Mouse (Mus musculus) MEL (cell line): ENCODE data around the gene Nt5dc2. TPM values are rescaled to one million over a fixed set of nuclear protein-coding genes. Genes with fewer than 3 reads are reported as not detected.

Experiments used
- DNase-seq: peaks from one replicate; pipeline ENCODE4 v3.0.0; 2011; ENCODE audit warnings: low read depth, low spot score
- H3K27ac ChIP-seq: 2 replicates; pipeline ENCODE4 v1.5.1; 2012; ENCODE audit warnings: low read depth, mild to moderate bottlenecking, control low read depth, low read length, moderate library complexity; ENCODE audit not compliant: control insufficient read depth
- H3K27me3 ChIP-seq, 2 experiments: fragments of 150-350 bp in 1 of 2; sonication (generic) in 1 of 2; 2 replicates each; pipeline ENCODE4 v1.6.1; 2012; ENCODE audit warnings: low read length in 2 of 2, mild to moderate bottlenecking in 2 of 2, improper control_type of control experiment in 1 of 2, moderate library complexity in 1 of 2; ENCODE audit not compliant: insufficient read depth in 2 of 2, control insufficient read depth in 1 of 2
- H3K36me3 ChIP-seq, 2 experiments: 2 replicates each; pipeline ENCODE4 v1.6.1; 2012 to 2014; ENCODE audit warnings: low read length in 2 of 2, improper control_type of control experiment in 1 of 2, inconsistent platforms in 1 of 2, mild to moderate bottlenecking in 1 of 2; ENCODE audit not compliant: insufficient read depth in 2 of 2, control insufficient read depth in 1 of 2
- H3K4me1 ChIP-seq, 2 experiments: fragments of 150-350 bp in 1 of 2; sonication (generic) in 1 of 2; 2 replicates each; pipeline ENCODE4 v1.6.1; 2012; ENCODE audit warnings: low read length in 2 of 2, improper control_type of control experiment in 1 of 2, mild to moderate bottlenecking in 1 of 2; ENCODE audit not compliant: insufficient read depth in 2 of 2, control insufficient read depth in 1 of 2
- H3K4me3 ChIP-seq, 2 experiments: fragments of 150-350 bp in 1 of 2; sonication (generic) in 1 of 2; 2 replicates each; pipeline ENCODE4 v1.5.1; 2012; ENCODE audit warnings: low read depth in 2 of 2, low read length in 2 of 2, mild to moderate bottlenecking in 2 of 2, moderate library complexity in 2 of 2, control low read depth in 1 of 2, improper control_type of control experiment in 1 of 2; ENCODE audit not compliant: control insufficient read depth in 1 of 2, insufficient read depth in 1 of 2
- H3K79me2 ChIP-seq: 2 replicates; pipeline ENCODE4 v1.6.1; 2012; ENCODE audit warnings: mild to moderate bottlenecking, low read length, moderate library complexity; ENCODE audit not compliant: control insufficient read depth, poor library complexity, insufficient read depth
- H3K9ac ChIP-seq: 2 replicates; pipeline ENCODE4 v1.6.1; 2012; ENCODE audit warnings: low read depth, mild to moderate bottlenecking, control low read depth, low read length, moderate library complexity; ENCODE audit not compliant: control insufficient read depth, poor library complexity, severe bottlenecking
- H3K9me3 ChIP-seq: fragments of 150-350 bp; sonication (generic); replicated peaks from 2 replicates; pipeline ENCODE4 v1.6.1; 2012; ENCODE audit warnings: mild to moderate bottlenecking, low read length, improper control_type of control experiment, moderate library complexity; ENCODE audit not compliant: insufficient read depth
- CHD1 ChIP-seq: IDR thresholded peaks from 2 replicates; pipeline ENCODE4 v1.6.1; 2012; ENCODE audit warnings: low read depth, mild to moderate bottlenecking, inconsistent platforms, low read length, improper control_type of control experiment
- CHD2 ChIP-seq: IDR thresholded peaks from 2 replicates; pipeline ENCODE4 v1.6.1; 2011; ENCODE audit warnings: low read length, improper control_type of control experiment
- CTCF ChIP-seq, 3 experiments: IDR thresholded peaks in 2 of 3; conservative IDR thresholded peaks in 1 of 3; 2 replicates each; pipeline ENCODE4 v1.5.1; 2011 to 2012; ENCODE audit warnings: low read length in 3 of 3, low read depth in 2 of 3, mild to moderate bottlenecking in 2 of 3, improper control_type of control experiment in 1 of 3, inconsistent platforms in 1 of 3, mixed read lengths in 1 of 3, moderate library complexity in 1 of 3; ENCODE audit not compliant: control insufficient read depth in 1 of 3, insufficient read depth in 1 of 3, poor library complexity in 1 of 3, severe bottlenecking in 1 of 3
- E2F4 ChIP-seq: IDR thresholded peaks from 2 replicates; pipeline ENCODE4 v1.6.1; 2011; ENCODE audit warnings: low read depth, low read length, improper control_type of control experiment, borderline replicate concordance
- EP300 ChIP-seq, 2 experiments: IDR thresholded peaks; 2 replicates each; pipeline ENCODE4 v1.6.1; 2011; ENCODE audit warnings: improper control_type of control experiment in 2 of 2, low read length in 2 of 2, low read depth in 1 of 2, mild to moderate bottlenecking in 1 of 2
- GATA1 ChIP-seq: IDR thresholded peaks from 2 replicates; pipeline ENCODE4 v1.6.1; 2011; ENCODE audit warnings: low read depth, low read length, improper control_type of control experiment
- HCFC1 ChIP-seq: IDR thresholded peaks from 2 replicates; pipeline ENCODE4 v1.6.1; 2012; ENCODE audit warnings: low read depth, mild to moderate bottlenecking, inconsistent platforms, low read length, improper control_type of control experiment, moderate library complexity
- JUND ChIP-seq: IDR thresholded peaks from 2 replicates; pipeline ENCODE4 v1.6.1; 2011; ENCODE audit warnings: low read depth, mild to moderate bottlenecking, improper control_type of control experiment, low read length
- KAT2A ChIP-seq: conservative IDR thresholded peaks from 2 replicates; pipeline ENCODE4 v1.6.1; 2012; ENCODE audit warnings: low read depth, low read length, improper control_type of control experiment, inconsistent platforms
- MAFK ChIP-seq: IDR thresholded peaks from 2 replicates; pipeline ENCODE4 v1.6.1; 2011; ENCODE audit warnings: low read depth, mild to moderate bottlenecking, low read length, improper control_type of control experiment, borderline replicate concordance
- MAX ChIP-seq: IDR thresholded peaks from 2 replicates; pipeline ENCODE4 v1.6.1; 2011; ENCODE audit warnings: low read length, improper control_type of control experiment
- MAZ ChIP-seq: IDR thresholded peaks from 2 replicates; pipeline ENCODE4 v1.6.1; 2012; ENCODE audit warnings: low read depth, mild to moderate bottlenecking, inconsistent platforms, low read length, improper control_type of control experiment
- MEF2A ChIP-seq: IDR thresholded peaks from 2 replicates; pipeline ENCODE4 v1.6.1; 2014; ENCODE audit warnings: low read depth, mild to moderate bottlenecking, inconsistent platforms, low read length, improper control_type of control experiment; ENCODE audit not compliant: poor library complexity, insufficient replicate concordance, severe bottlenecking; ENCODE audit errors: extremely low read depth
- MXI1 ChIP-seq: IDR thresholded peaks from 2 replicates; pipeline ENCODE4 v1.6.1; 2011; ENCODE audit warnings: mild to moderate bottlenecking, low read depth, low read length, improper control_type of control experiment
- MYB ChIP-seq: IDR thresholded peaks from 2 replicates; pipeline ENCODE4 v1.6.1; 2011; ENCODE audit warnings: mild to moderate bottlenecking, low read depth, low read length, improper control_type of control experiment
- MYC ChIP-seq: IDR thresholded peaks from 2 replicates; pipeline ENCODE4 v1.6.1; 2011; ENCODE audit warnings: low read depth, mild to moderate bottlenecking, low read length, improper control_type of control experiment, moderate library complexity
- NELFE ChIP-seq: IDR thresholded peaks from 2 replicates; pipeline ENCODE4 v1.6.1; 2011; ENCODE audit warnings: low read depth, low read length, improper control_type of control experiment
- NRF1 ChIP-seq: IDR thresholded peaks from 2 replicates; pipeline ENCODE4 v1.6.1; 2014; ENCODE audit warnings: low read depth, mild to moderate bottlenecking, inconsistent platforms, low read length, improper control_type of control experiment, moderate library complexity; ENCODE audit not compliant: poor library complexity, insufficient read depth, severe bottlenecking
- POLR2A ChIP-seq, 2 experiments: IDR thresholded peaks; 2 replicates each; pipeline ENCODE4 v1.6.1; 2011 to 2012; ENCODE audit warnings: low read length in 2 of 2, mild to moderate bottlenecking in 2 of 2, control low read depth in 1 of 2, improper control_type of control experiment in 1 of 2, low read depth in 1 of 2, moderate library complexity in 1 of 2; ENCODE audit not compliant: control insufficient read depth in 1 of 2, insufficient read depth in 1 of 2, poor library complexity in 1 of 2
- POLR2AphosphoS2 ChIP-seq: IDR thresholded peaks from 2 replicates; pipeline ENCODE4 v1.6.1; 2011; ENCODE audit warnings: low read length, improper control_type of control experiment
- POLR2AphosphoS5 ChIP-seq: IDR thresholded peaks from 2 replicates; pipeline ENCODE4 v1.6.1; 2012; ENCODE audit warnings: low read depth, borderline replicate concordance, mild to moderate bottlenecking, inconsistent platforms, low read length, moderate library complexity, mixed read lengths
- RAD21 ChIP-seq: IDR thresholded peaks from 2 replicates; pipeline ENCODE4 v1.6.1; 2011; ENCODE audit warnings: mild to moderate bottlenecking, low read depth, low read length, improper control_type of control experiment
- RCOR1 ChIP-seq: IDR thresholded peaks from 2 replicates; pipeline ENCODE4 v1.6.1; 2012; ENCODE audit warnings: low read depth, mild to moderate bottlenecking, inconsistent platforms, low read length, improper control_type of control experiment
- SIN3A ChIP-seq: IDR thresholded peaks from 2 replicates; pipeline ENCODE4 v1.6.1; 2012; ENCODE audit warnings: low read length, improper control_type of control experiment, inconsistent platforms
- TAL1 ChIP-seq: IDR thresholded peaks from 2 replicates; pipeline ENCODE4 v1.6.1; 2012; ENCODE audit warnings: mild to moderate bottlenecking, inconsistent platforms, low read length, moderate library complexity, mixed read lengths
- TBP ChIP-seq: IDR thresholded peaks from 2 replicates; pipeline ENCODE4 v1.8.0; 2011; ENCODE audit warnings: low read depth, low read length, improper control_type of control experiment
- TCF12 ChIP-seq: IDR thresholded peaks from 2 replicates; pipeline ENCODE4 v1.6.1; 2014; ENCODE audit warnings: low read depth, mild to moderate bottlenecking, inconsistent platforms, low read length, improper control_type of control experiment, moderate library complexity
- UBTF ChIP-seq: IDR thresholded peaks from 2 replicates; pipeline ENCODE4 v1.6.1; 2012; ENCODE audit warnings: low read depth, mild to moderate bottlenecking, inconsistent platforms, low read length, improper control_type of control experiment, moderate library complexity, borderline replicate concordance; ENCODE audit not compliant: insufficient read depth
- USF1 ChIP-seq: IDR thresholded peaks from 2 replicates; pipeline ENCODE4 v1.6.1; 2014; ENCODE audit warnings: low read depth, mild to moderate bottlenecking, inconsistent platforms, low read length, improper control_type of control experiment, moderate library complexity
- ZC3H11A ChIP-seq: IDR thresholded peaks from 2 replicates; pipeline ENCODE4 v1.6.1; 2012; ENCODE audit warnings: low read depth, mild to moderate bottlenecking, inconsistent platforms, low read length, improper control_type of control experiment
- ZKSCAN1 ChIP-seq: IDR thresholded peaks from 2 replicates; pipeline ENCODE4 v1.6.1; 2012; ENCODE audit warnings: low read depth, mild to moderate bottlenecking, inconsistent platforms, low read length, improper control_type of control experiment, moderate library complexity
- ZMIZ1 ChIP-seq: IDR thresholded peaks from 2 replicates; pipeline ENCODE4 v1.6.1; 2012; ENCODE audit warnings: low read depth, mild to moderate bottlenecking, inconsistent platforms, low read length, improper control_type of control experiment, moderate library complexity
- ZNF384 ChIP-seq: IDR thresholded peaks from 2 replicates; pipeline ENCODE4 v1.6.1; 2012; ENCODE audit warnings: low read depth, mild to moderate bottlenecking, inconsistent platforms, low read length, improper control_type of control experiment
- polyA plus RNA-seq, 2 experiments: library from polyadenylated mRNA; stranded (reverse) in 1 of 2; unstranded in 1 of 2; fragments of >175 nt in 1 of 2; fragments of >200 nt in 1 of 2; gene quantifications; 2 replicates each; pipeline versions ENCODE4 v1.2.1 to v1.2.4; 2012; ENCODE audit warnings: low replicate concordance in 2 of 2, low read depth in 1 of 2; ENCODE audit not compliant: insufficient read length in 2 of 2, insufficient read depth in 1 of 2, missing spikeins in 1 of 2
- total RNA-seq: library from RNA; depleted of rRNA; stranded (reverse); fragments of 300-350 nt; gene quantifications from 2 replicates; pipeline ENCODE4 v1.2.3, GENCODE M21; 2012

The Nt5dc2 gene
- total and polyA plus RNA-seq, 3 experiments = 168 to 349 (median 291) TPM

GRCm38 (mm10) chr14:31128101-31128825, 2.6 kb upstream of the Nt5dc2 start (continued):
- TF ChIP-seq MXI1 = peak; percentile 97
- TF ChIP-seq USF1 = peak; percentile 84
- no peak for TF ChIP-seq MEF2A
- TF ChIP-seq, all 39 proteins: peak for 13

DNA sequence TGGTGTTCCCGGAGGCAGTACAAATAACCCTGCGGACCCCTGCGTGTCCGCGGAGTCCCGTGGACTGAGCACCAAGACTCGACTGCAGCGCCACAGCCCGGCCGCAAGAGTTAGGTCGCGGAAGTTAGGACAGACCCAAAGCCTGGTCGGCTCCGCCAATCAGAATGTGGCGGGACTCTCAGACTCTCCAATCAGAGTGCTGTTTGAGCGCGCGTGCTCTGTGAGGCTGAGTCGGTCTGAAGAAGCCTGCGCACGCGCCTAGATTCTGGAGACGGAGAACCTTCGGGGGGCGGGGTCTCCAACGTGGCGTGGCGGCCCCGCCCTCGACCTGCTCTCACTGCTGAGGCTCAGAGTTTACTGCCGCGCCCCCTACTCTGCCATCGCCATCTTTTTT, 2.0 kb upstream of the Nt5dc2 start, which contains the start of gene Smim4:
Smim4 (minus strand) TSS at position 131 of the 394 bp plus-strand sequence.
- H3K27ac ChIP-seq = peak within 1 kb of the TSS; percentile 74
- no peaks in the 10 kb centered on the region for H3K9me3 ChIP-seq
- peak; percentile 99 for DNase-seq
- no peaks in the 10 kb centered on the region for H3K27me3 ChIP-seq
- peak within 1 kb of the TSS; percentile 90 for H3K9ac ChIP-seq
- H3K4me1 ChIP-seq = peaks cover 3 to 42% of the 10 kb centered on the region in 2 experiments
- H3K4me3 ChIP-seq = peak within 1 kb of the TSS; percentile 87 to 90
- H3K79me2 ChIP-seq = peaks cover 29% of the 10 kb centered on the region
- H3K36me3 ChIP-seq = peaks cover 4 to 10% of the 10 kb centered on the region in 2 experiments
- no peak for TF ChIP-seq ZNF384
- no peak for TF ChIP-seq MEF2A
- no peak for TF ChIP-seq JUND
- TF ChIP-seq ZMIZ1 = 0 out of 2 replicates have a peak, but pooled peaks have one; percentile 50
- TF ChIP-seq MYB = no peak
- no peak for TF ChIP-seq RCOR1
- peak; percentile 74; the same call in 1 of the 2 replicates for TF ChIP-seq SIN3A
- TF ChIP-seq TCF12 = peak; percentile 45
- no peak for TF ChIP-seq TAL1
- TF ChIP-seq MAFK = no peak
- TF ChIP-seq UBTF = no peak
- peak; percentile 61 to 91; a peak in 3 of 4 replicates for TF ChIP-seq POLR2A (IDR thresholded peaks at IDR 0.05; ENCODE audit: control insufficient read depth in 1 of 2, insufficient read depth in 1 of 2, low read depth in 1 of 2, low read length in 2 of 2, poor library complexity in 1 of 2)
- peak; percentile 90 for TF ChIP-seq POLR2AphosphoS2
- TF ChIP-seq MXI1 = peak; percentile 52; the same call in 1 of the 2 replicates
- TF ChIP-seq NRF1 = peak; percentile 99; the same call in 1 of the 2 replicates
- no peak for TF ChIP-seq E2F4
- TF ChIP-seq KAT2A = no peak
- TF ChIP-seq GATA1 = no peak
- no peak for TF ChIP-seq CHD2
- TF ChIP-seq HCFC1 = peak; percentile 76
- TF ChIP-seq MAX = peak; percentile 43
- no peak for TF ChIP-seq ZKSCAN1
- TF ChIP-seq POLR2AphosphoS5 = no peak; the same call in 1 of the 2 replicates
- TF ChIP-seq ZC3H11A = no peak
- TF ChIP-seq MAZ = peak; percentile 61; the same call in 1 of the 2 replicates
- peak; percentile 3 for TF ChIP-seq RAD21
- TF ChIP-seq MYC = no peak; the same call in 1 of the 2 replicates
- peak in 2 of 3 experiments; percentile 62 to 72; a peak in 5 of 6 replicates for TF ChIP-seq CTCF (IDR thresholded peaks at IDR 0.05 in 2 of 3, conservative IDR thresholded peaks at IDR 0.05 in 1 of 3; ENCODE audit: control insufficient read depth in 1 of 3, insufficient read depth in 1 of 3, low read depth in 2 of 3, low read length in 3 of 3, poor library complexity in 1 of 3, severe bottlenecking in 1 of 3)
- TF ChIP-seq CHD1 = no peak
- TF ChIP-seq TBP = peak; percentile 73
- TF ChIP-seq EP300 (IDR thresholded peaks at IDR 0.05; ENCODE audit: low read depth in 1 of 2, low read length in 2 of 2) = 0 out of 4 replicates have a peak, but pooled peaks of 1 of the 2 experiments have one; percentile 2
- TF ChIP-seq USF1 = peak; percentile 85
- peak; percentile 86 for TF ChIP-seq NELFE
